ENCODE assay signal across 36 mouse cellular contexts in genomic region chr7:102566219-102566618, GRCm38 (mm10). TPM values are rescaled to one million over a fixed set of nuclear protein-coding genes. Genes with fewer than 3 reads are reported as not detected.
DNase-seq lines count a peak whose midpoint lies in the region; ATAC-seq and TF ChIP-seq lines count a peak whose summit lies in the region.
"Had no signal": no experiment of that assay in that cellular context is flagged by ENCODE, and none has a peak within 500 bp of the region (broad histone marks: within the 10 kb centered on the region; RNA-seq: fewer than 3 reads in every experiment).

No protein-coding gene starts in this region.

- ATAC-seq in liver, postnatal 0 days = no peak
- no peak for ATAC-seq in stomach, postnatal 0 days (ENCODE audit: low FRiP score, low TSS enrichment)

- peak; percentile 21; the same call in 1 of the 2 replicates for TF ChIP-seq CTCF in heart, adult 2 months (IDR thresholded peaks at IDR 0.05)
- TF ChIP-seq CTCF in liver, postnatal 0 days (IDR thresholded peaks at IDR 0.05; ENCODE audit: low read depth) = peak; percentile 39
- TF ChIP-seq CTCF in MEL (IDR thresholded peaks at IDR 0.05 in 2 of 3, conservative IDR thresholded peaks at IDR 0.05 in 1 of 3; ENCODE audit: control insufficient read depth in 1 of 3, insufficient read depth in 1 of 3, low read depth in 2 of 3, low read length in 3 of 3, poor library complexity in 1 of 3, severe bottlenecking in 1 of 3) = peak in 2 of 3 experiments; percentile 32 to 47; a peak in 3 of 6 replicates
- peak; percentile 21; the same call in 1 of the 2 replicates for TF ChIP-seq CTCF in stomach, postnatal 0 days (IDR thresholded peaks at IDR 0.05; ENCODE audit: low read depth)

- no peak overlapping the region for H3K4me3 ChIP-seq in heart, adult 2 months
- no peak overlapping the region for H3K4me3 ChIP-seq in liver, postnatal 0 days (ENCODE audit: low read depth, low read length)
- H3K4me3 ChIP-seq in MEL (ENCODE audit: control insufficient read depth in 1 of 2, insufficient read depth in 1 of 2, low read depth in 2 of 2, low read length in 2 of 2) = no peak overlapping the region
- H3K4me3 ChIP-seq in stomach, postnatal 0 days (ENCODE audit: low read depth, low read length) = no peak overlapping the region
- H3K4me3 ChIP-seq: forebrain, embryonic 13.5 days; hindbrain, embryonic 12.5 days; midbrain, embryonic 12.5 days had no signal

- WGBS in heart, adult 2 months = 83% methylated on average over 4 of the region's 4 CpGs
- 72% methylated on average over 4 of the region's 4 CpGs for WGBS in liver, postnatal 0 days (ENCODE audit: insufficient replicate concordance)
- WGBS in stomach, postnatal 0 days = 80% methylated on average over 4 of the region's 4 CpGs

- no peaks in the 10 kb centered on the region for H3K4me1 ChIP-seq in heart, adult 2 months (ENCODE audit: control insufficient read depth, insufficient read depth, low read length)
- H3K4me1 ChIP-seq in liver, postnatal 0 days (ENCODE audit: insufficient read depth) = peaks cover 6% of the 10 kb centered on the region
- no peaks in the 10 kb centered on the region; a peak in 1 of 4 replicates for H3K4me1 ChIP-seq in MEL (ENCODE audit: control insufficient read depth in 1 of 2, insufficient read depth in 2 of 2, low read length in 2 of 2)
- no peaks in the 10 kb centered on the region for H3K4me1 ChIP-seq in stomach, postnatal 0 days (replicated peaks; ENCODE audit: control insufficient read depth, insufficient read depth)
- H3K4me1 ChIP-seq: forebrain, embryonic 13.5 days; hindbrain, embryonic 12.5 days had no signal

- no peaks in the 10 kb centered on the region for H3K27me3 ChIP-seq in heart, adult 2 months (ENCODE audit: control insufficient read depth, insufficient read depth, low read length)
- no peaks in the 10 kb centered on the region for H3K27me3 ChIP-seq in liver, postnatal 0 days (ENCODE audit: insufficient read depth, low read length)
- no peaks in the 10 kb centered on the region; a peak in 1 of 4 replicates for H3K27me3 ChIP-seq in MEL (ENCODE audit: control insufficient read depth in 1 of 2, insufficient read depth in 2 of 2, low read length in 2 of 2)
- no peaks in the 10 kb centered on the region for H3K27me3 ChIP-seq in stomach, postnatal 0 days (ENCODE audit: control insufficient read depth, insufficient read depth, low read length)
- H3K27me3 ChIP-seq: forebrain, embryonic 13.5 days; hindbrain, embryonic 12.5 days; kidney, embryonic 15.5 days; midbrain, embryonic 12.5 days had no signal

- H3K9ac ChIP-seq in heart, adult 2 months (ENCODE audit: low read depth, low read length) = no peak overlapping the region
- H3K9ac ChIP-seq in liver, postnatal 0 days (replicated peaks) = no peak overlapping the region
- H3K9ac ChIP-seq in MEL (ENCODE audit: control insufficient read depth, low read depth, low read length, poor library complexity, severe bottlenecking) = no peak overlapping the region
- no peak overlapping the region for H3K9ac ChIP-seq in stomach, postnatal 0 days (ENCODE audit: low read length)
- H3K9ac ChIP-seq: forebrain, embryonic 13.5 days; hindbrain, embryonic 12.5 days; midbrain, embryonic 12.5 days had no signal

- H3K9me3 ChIP-seq in liver, postnatal 0 days (ENCODE audit: low read length) = no peaks in the 10 kb centered on the region
- H3K9me3 ChIP-seq in MEL (replicated peaks; ENCODE audit: insufficient read depth, low read length) = no peaks in the 10 kb centered on the region
- no peaks in the 10 kb centered on the region for H3K9me3 ChIP-seq in stomach, postnatal 0 days (ENCODE audit: control insufficient read depth, low read length)
- H3K9me3 ChIP-seq: forebrain, embryonic 13.5 days; hindbrain, embryonic 12.5 days; kidney, embryonic 15.5 days; midbrain, embryonic 12.5 days had no signal

- no peak overlapping the region for H3K4me2 ChIP-seq in liver, postnatal 0 days (ENCODE audit: low read depth, low read length)
- H3K4me2 ChIP-seq in stomach, postnatal 0 days (replicated peaks; ENCODE audit: low read depth) = no peak overlapping the region
- H3K4me2 ChIP-seq: midbrain, embryonic 12.5 days had no signal

- TF ChIP-seq RAD21 in MEL (IDR thresholded peaks at IDR 0.05; ENCODE audit: low read depth, low read length) = no peak; the same call in 1 of the 2 replicates

- peaks cover 3% of the 10 kb centered on the region for H3K36me3 ChIP-seq in heart, adult 2 months (ENCODE audit: control insufficient read depth, insufficient read depth, low read length)
- H3K36me3 ChIP-seq in liver, postnatal 0 days (replicated peaks; ENCODE audit: insufficient read depth, low read length) = peaks cover 13% of the 10 kb centered on the region
- H3K36me3 ChIP-seq in MEL (ENCODE audit: control insufficient read depth in 1 of 2, insufficient read depth in 2 of 2, low read length in 2 of 2) = no peaks in the 10 kb centered on the region; a peak in 1 of 4 replicates
- no peaks in the 10 kb centered on the region for H3K36me3 ChIP-seq in stomach, postnatal 0 days (ENCODE audit: control insufficient read depth, insufficient read depth, low read length)
- H3K36me3 ChIP-seq: hindbrain, embryonic 12.5 days; kidney, embryonic 15.5 days; midbrain, embryonic 12.5 days had no signal

- DNase-seq in heart, adult 2 months = no peak
- no peak for DNase-seq in heart, postnatal 14 days
- DNase-seq in liver, postnatal 0 days = no peak
- DNase-seq in liver (no peak), MEL (ENCODE audit: low read depth, low spot score) (peak; percentile 21)
- DNase-seq in stomach, postnatal 0 days (ENCODE audit: low spot score) = no peak
- DNase-seq in spleen, postnatal 4 days (ENCODE audit: low spot score in 2 of 2) = no peak
- no peak for DNase-seq in kidney, adult 18-20 months
- DNase-seq: adrenal gland, adult 2 months; cerebellum, adult 2 months; cerebellum, postnatal 25 days; gastrocnemius, postnatal 10 days; kidney, postnatal 25 days; lung, adult 18-20 months; lung, postnatal 10 days; right cerebral cortex, postnatal 25 days; thymus, adult 2 months; thymus, postnatal 36 days had no signal

- intact Hi-C loops in heart, adult 2 months (cut with DNase I) = loop anchor here (10.0 kb wide), 1 partner anchor 301 kb away; the partner anchor contains the start of gene Stim1
- intact Hi-C loops in heart, postnatal 14 days (cut with DNase I) = no loop called here

- H3K27ac ChIP-seq in heart, adult 2 months = no peak overlapping the region
- H3K27ac ChIP-seq in liver, postnatal 0 days (ENCODE audit: low read depth) = no peak overlapping the region
- no peak overlapping the region for H3K27ac ChIP-seq in MEL (ENCODE audit: control insufficient read depth, low read depth, low read length)
- no peak overlapping the region for H3K27ac ChIP-seq in stomach, postnatal 0 days (replicated peaks)
- H3K27ac ChIP-seq: forebrain, embryonic 13.5 days; hindbrain, embryonic 12.5 days; hindbrain, postnatal 0 days; kidney, embryonic 15.5 days; midbrain, embryonic 12.5 days had no signal

- no peak for TF ChIP-seq EP300 in heart, adult 2 months (IDR thresholded peaks at IDR 0.05; ENCODE audit: insufficient read depth, low read depth, low read length)
- TF ChIP-seq EP300 in liver, postnatal 0 days (IDR thresholded peaks at IDR 0.05; ENCODE audit: low read depth) = no peak
- no peak for TF ChIP-seq EP300 in MEL (IDR thresholded peaks at IDR 0.05; ENCODE audit: low read depth in 1 of 2, low read length in 2 of 2)
- no peak for TF ChIP-seq EP300 in stomach, postnatal 0 days (optimal IDR thresholded peaks at IDR 0.05)

- no peak for TF ChIP-seq POLR2A in heart, adult 2 months (IDR thresholded peaks at IDR 0.05; ENCODE audit: insufficient read depth, low read depth, low read length)
- TF ChIP-seq POLR2A in MEL (IDR thresholded peaks at IDR 0.05; ENCODE audit: control insufficient read depth in 1 of 2, insufficient read depth in 1 of 2, low read depth in 1 of 2, low read length in 2 of 2, poor library complexity in 1 of 2) = no peak

- no peaks in the 10 kb centered on the region for H3K79me2 ChIP-seq in heart, adult 2 months (replicated peaks; ENCODE audit: control insufficient read depth, insufficient read depth, low read length)
- H3K79me2 ChIP-seq in MEL (ENCODE audit: control insufficient read depth, insufficient read depth, low read length, poor library complexity) = no peaks in the 10 kb centered on the region

RNA-seq across cellular contexts. Expression of gene Trim21, which starts 0.9 kb away (rescaled TPM):
- 1 to 10 TPM; 3.7 to 6.1 TPM for total RNA-seq in heart, adult 2 months (2021)
- polyA plus RNA-seq in heart, adult 2 months (2012; rRNA removed) = 3.7 and 6.2 TPM in 2 replicates
- total RNA-seq in heart, postnatal 14 days (2021) = 1 to 10 TPM; 6.1 to 7.7 TPM
- polyA plus RNA-seq in liver, postnatal 0 days (2015; fragmentation: Nextera tagmentation; extraction: Ambion mirVana) = 0.42 and 0.64 TPM in 2 replicates
- 1.3 and 3.3 TPM in 2 replicates for total RNA-seq in MEL (2012; rRNA removed)
- 1 to 10 TPM in 1 of 2 experiments, not detected in 1; 2.8 TPM for polyA plus RNA-seq in MEL (2012; ENCODE audit: insufficient read depth in 1 of 2, insufficient read length in 2 of 2, low read depth in 1 of 2, low replicate concordance in 2 of 2, missing spikeins in 1 of 2)
- polyA plus RNA-seq in stomach, postnatal 0 days (2015; fragmentation: Nextera tagmentation; extraction: Ambion mirVana) = 0.63 and 0.68 TPM in 2 replicates

RNA-seq across cellular contexts. Expression of gene Olfr550, which starts 5.0 kb away (rescaled TPM):
- total RNA-seq in heart, adult 2 months (2021) = under 1 TPM in 1 of 2 experiments, not detected in 1; 0.07 TPM
- 0.56 and 0.86 TPM in 2 replicates for polyA plus RNA-seq in heart, adult 2 months (2012; rRNA removed)
- under 1 TPM; 0.17 to 0.37 TPM for total RNA-seq in heart, postnatal 14 days (2021)
- not detected in 2 replicates for polyA plus RNA-seq in liver, postnatal 0 days (2015; fragmentation: Nextera tagmentation; extraction: Ambion mirVana)
- total RNA-seq in MEL (2012; rRNA removed) = not detected in 2 replicates
- polyA plus RNA-seq in MEL (2012; ENCODE audit: insufficient read depth in 1 of 2, insufficient read length in 2 of 2, low read depth in 1 of 2, low replicate concordance in 2 of 2, missing spikeins in 1 of 2) = not detected
- not detected in 2 replicates for polyA plus RNA-seq in stomach, postnatal 0 days (2015; fragmentation: Nextera tagmentation; extraction: Ambion mirVana)
- total RNA-seq: adrenal gland, adult 2 months; adrenal gland, postnatal 4 days; hindbrain, postnatal 0 days; liver, adult 2 months had no signal
- polyA plus RNA-seq: adrenal gland, adult 2 months; cerebellum, adult 2 months; embryonic facial prominence, embryonic 11.5 days; forebrain, embryonic 13.5 days; heart, embryonic 14.5 days; hindbrain, embryonic 12.5 days; hindbrain, postnatal 0 days; intestine, embryonic 16.5 days; kidney, embryonic 15.5 days; limb, embryonic 11.5 days; liver, adult 2 months; midbrain, embryonic 12.5 days; neural tube, embryonic 14.5 days; stomach, embryonic 16.5 days; thymus, adult 2 months had no signal

RNA-seq across cellular contexts. Expression of gene Olfr549, which starts 16.5 kb away (rescaled TPM):
- not detected for total RNA-seq in heart, adult 2 months (2021)
- polyA plus RNA-seq in heart, adult 2 months (2012; rRNA removed) = not detected in 2 replicates
- not detected for total RNA-seq in heart, postnatal 14 days (2021)
- not detected in 2 replicates for polyA plus RNA-seq in liver, postnatal 0 days (2015; fragmentation: Nextera tagmentation; extraction: Ambion mirVana)
- not detected in 2 replicates for total RNA-seq in MEL (2012; rRNA removed)
- polyA plus RNA-seq in MEL (2012; ENCODE audit: insufficient read depth in 1 of 2, insufficient read length in 2 of 2, low read depth in 1 of 2, low replicate concordance in 2 of 2, missing spikeins in 1 of 2) = not detected
- not detected in 2 replicates for polyA plus RNA-seq in stomach, postnatal 0 days (2015; fragmentation: Nextera tagmentation; extraction: Ambion mirVana)
- total RNA-seq: adrenal gland, adult 2 months; adrenal gland, postnatal 4 days; gastrocnemius, postnatal 10 days; heart, postnatal 25 days; hindbrain, postnatal 0 days; layer of hippocampus, adult 18-20 months; layer of hippocampus, postnatal 25 days; liver, adult 2 months had no signal
- polyA plus RNA-seq: activated CD4-positive, CD25-positive, alpha-beta regulatory T cell, adult 4 months; adrenal gland, adult 2 months; cerebellum, adult 2 months; embryonic facial prominence, embryonic 11.5 days; forebrain, embryonic 13.5 days; gonadal fat pad, adult 2 months; heart, embryonic 14.5 days; hindbrain, embryonic 12.5 days; hindbrain, postnatal 0 days; intestine, embryonic 16.5 days; kidney, embryonic 15.5 days; limb, embryonic 11.5 days; liver, adult 2 months; midbrain, embryonic 12.5 days; neural tube, embryonic 14.5 days; stomach, embryonic 16.5 days; thymus, adult 2 months had no signal

RNA-seq across cellular contexts. Expression of gene Olfr551, which starts 25.5 kb away (rescaled TPM):
- not detected for total RNA-seq in heart, adult 2 months (2021)
- polyA plus RNA-seq in heart, adult 2 months (2012; rRNA removed) = not detected in 2 replicates
- not detected for total RNA-seq in heart, postnatal 14 days (2021)
- polyA plus RNA-seq in liver, postnatal 0 days (2015; fragmentation: Nextera tagmentation; extraction: Ambion mirVana) = not detected in 2 replicates
- not detected in 2 replicates for total RNA-seq in MEL (2012; rRNA removed)
- not detected for polyA plus RNA-seq in MEL (2012; ENCODE audit: insufficient read depth in 1 of 2, insufficient read length in 2 of 2, low read depth in 1 of 2, low replicate concordance in 2 of 2, missing spikeins in 1 of 2)
- 0.01 TPM in 1 of 2 replicates, not detected in the other for polyA plus RNA-seq in stomach, postnatal 0 days (2015; fragmentation: Nextera tagmentation; extraction: Ambion mirVana)
- total RNA-seq: adrenal gland, adult 2 months; adrenal gland, postnatal 4 days; gastrocnemius, postnatal 10 days; heart, postnatal 25 days; hindbrain, postnatal 0 days; layer of hippocampus, adult 18-20 months; layer of hippocampus, postnatal 25 days; liver, adult 2 months had no signal
- polyA plus RNA-seq: adrenal gland, adult 2 months; cerebellum, adult 2 months; embryonic facial prominence, embryonic 11.5 days; forebrain, embryonic 13.5 days; gonadal fat pad, adult 2 months; heart, embryonic 14.5 days; hindbrain, embryonic 12.5 days; hindbrain, postnatal 0 days; intestine, embryonic 16.5 days; kidney, embryonic 15.5 days; limb, embryonic 11.5 days; liver, adult 2 months; midbrain, embryonic 12.5 days; neural tube, embryonic 14.5 days; stomach, embryonic 16.5 days; thymus, adult 2 months had no signal

RNA-seq across cellular contexts. Expression of gene Olfr548-ps1, which starts 25.5 kb away (rescaled TPM):
- total RNA-seq in heart, adult 2 months (2021) = not detected
- polyA plus RNA-seq in heart, adult 2 months (2012; rRNA removed) = not detected in 2 replicates
- not detected for total RNA-seq in heart, postnatal 14 days (2021)
- polyA plus RNA-seq in liver, postnatal 0 days (2015; fragmentation: Nextera tagmentation; extraction: Ambion mirVana) = not detected in 2 replicates
- total RNA-seq in MEL (2012; rRNA removed) = not detected in 2 replicates
- not detected for polyA plus RNA-seq in MEL (2012; ENCODE audit: insufficient read depth in 1 of 2, insufficient read length in 2 of 2, low read depth in 1 of 2, low replicate concordance in 2 of 2, missing spikeins in 1 of 2)
- not detected in 2 replicates for polyA plus RNA-seq in stomach, postnatal 0 days (2015; fragmentation: Nextera tagmentation; extraction: Ambion mirVana)
- total RNA-seq: adrenal gland, adult 2 months; adrenal gland, postnatal 4 days; gastrocnemius, postnatal 10 days; heart, postnatal 25 days; hindbrain, postnatal 0 days; layer of hippocampus, adult 18-20 months; layer of hippocampus, postnatal 25 days; liver, adult 2 months had no signal
- polyA plus RNA-seq: activated CD4-positive, CD25-positive, alpha-beta regulatory T cell, adult 4 months; adrenal gland, adult 2 months; cerebellum, adult 2 months; embryonic facial prominence, embryonic 11.5 days; forebrain, embryonic 13.5 days; gonadal fat pad, adult 2 months; heart, embryonic 14.5 days; hindbrain, embryonic 12.5 days; hindbrain, postnatal 0 days; intestine, embryonic 16.5 days; kidney, embryonic 15.5 days; limb, embryonic 11.5 days; liver, adult 2 months; midbrain, embryonic 12.5 days; neural tube, embryonic 14.5 days; stomach, embryonic 16.5 days; thymus, adult 2 months had no signal
